Mouse (Mus musculus): ENCODE measurements around the gene Mettl26.

DNA sequence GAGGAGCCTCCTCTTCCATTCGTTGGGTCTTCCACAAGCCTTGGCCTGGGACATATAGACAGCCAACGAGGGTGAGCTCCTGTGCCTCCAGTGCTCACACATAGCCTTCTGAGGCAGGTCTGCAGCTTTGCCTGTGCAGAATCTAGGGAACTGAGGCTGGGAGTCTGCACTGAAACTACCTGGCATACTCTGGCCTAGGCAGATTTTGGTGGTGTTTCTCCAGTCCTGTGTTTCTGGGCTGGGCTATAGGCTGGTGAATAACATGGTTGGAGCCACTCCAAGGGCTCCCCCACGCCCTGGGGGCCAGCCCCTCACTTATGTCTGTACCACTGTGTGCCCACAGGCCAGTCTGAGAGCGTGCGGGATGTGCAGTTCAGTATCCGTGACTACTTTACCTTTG lies 49.6 kb upstream of the Mettl26 start:
- TF ChIP-seq CTCF (IDR thresholded peaks at IDR 0.05; ENCODE audit: extremely low read depth, insufficient read depth, low read length) (no peak), POLR2A (IDR thresholded peaks at IDR 0.05; ENCODE audit: extremely low read depth, insufficient read depth, low read length) (no peak)
